Mouse (Mus musculus) ES-Bruce4 (cell line): ENCODE measurements at regions not wholly inside any gene's neighbourhood (a gene's known extent, or its start where the extent isn't known, plus 50 kb on each side); places are given as distances from the start of the nearest gene placed in this dataset.

Experiments used
- H3K27ac ChIP-seq: 2 replicates; pipeline ENCODE4 v1.5.1; 2012; ENCODE audit warnings: low read length, inconsistent platforms; ENCODE audit not compliant: insufficient read depth
- H3K27me3 ChIP-seq: 2 replicates; pipeline ENCODE4 v1.6.1; 2012; ENCODE audit warnings: mild to moderate bottlenecking, low read length, inconsistent platforms; ENCODE audit not compliant: control insufficient read depth, poor library complexity, insufficient read depth, severe bottlenecking
- H3K36me3 ChIP-seq: 2 replicates; pipeline ENCODE4 v1.6.1; 2012; ENCODE audit warnings: inconsistent platforms, mild to moderate bottlenecking, low read length, moderate library complexity; ENCODE audit not compliant: control insufficient read depth, poor library complexity, insufficient read depth, severe bottlenecking
- H3K4me1 ChIP-seq: one replicate; pipeline ENCODE4 v1.8.1; 2011; ENCODE audit warnings: low read length; ENCODE audit not compliant: control insufficient read depth, insufficient read depth
- H3K4me3 ChIP-seq: 2 replicates; pipeline ENCODE4 v1.5.1; 2011; ENCODE audit warnings: low read depth, mild to moderate bottlenecking, low read length
- H3K9ac ChIP-seq: 2 replicates; pipeline ENCODE4 v1.6.1; 2012; ENCODE audit warnings: low read depth, mild to moderate bottlenecking, inconsistent platforms; ENCODE audit not compliant: poor library complexity, severe bottlenecking
- H3K9me3 ChIP-seq: replicated peaks from 2 replicates; pipeline ENCODE4 v1.6.1; 2012; ENCODE audit warnings: mild to moderate bottlenecking, low read length, inconsistent platforms; ENCODE audit not compliant: control insufficient read depth, poor library complexity, insufficient read depth, severe bottlenecking
- CTCF ChIP-seq: IDR thresholded peaks from one replicate; pipeline ENCODE4 v1.8.1; 2011; ENCODE audit warnings: low read depth, low read length
- EP300 ChIP-seq: IDR thresholded peaks from 2 replicates; pipeline ENCODE4 v1.6.1; 2011; ENCODE audit warnings: low read depth, low read length; ENCODE audit not compliant: insufficient read depth
- POLR2A ChIP-seq: IDR thresholded peaks from one replicate; pipeline ENCODE4 v1.8.1; 2011; ENCODE audit warnings: low read length; ENCODE audit not compliant: insufficient read depth

GRCm38 (mm10) chr1:137827379-137827778, 348.1 kb downstream of the Ptprc start:
- Histone ChIP-seq H3K9ac (no peak overlapping the region), H3K4me3 (no peak overlapping the region), H3K27ac (no peak overlapping the region), H3K9me3 (no peaks in the 10 kb centered on the region), H3K4me1 (no peaks in the 10 kb centered on the region), H3K36me3 (no peaks in the 10 kb centered on the region), H3K27me3 (no peaks in the 10 kb centered on the region)
- TF ChIP-seq POLR2A, result no peak

- Histone ChIP-seq H3K36me3 (no peaks in the 10 kb centered on the region), H3K4me3 (no peak overlapping the region), H3K27me3 (no peaks in the 10 kb centered on the region; the same call in 1 of the 2 replicates), H3K27ac (no peak overlapping the region), H3K4me1 (no peaks in the 10 kb centered on the region), H3K9me3 (no peaks in the 10 kb centered on the region), H3K9ac (no peak overlapping the region)
- TF ChIP-seq POLR2A, result no peak
- TF ChIP-seq CTCF, result no peak
- TF ChIP-seq EP300, result no peak
Measured at GRCm38 (mm10) chr1:137815401-137815888, 360.1 kb downstream of the Ptprc start.

GRCm38 (mm10) chr1:137814556-137814955, 361.0 kb downstream of the Ptprc start:
- no peak overlapping the region for H3K9ac ChIP-seq
- H3K27me3 ChIP-seq, result no peaks in the 10 kb centered on the region; the same call in 1 of the 2 replicates
- H3K4me1 ChIP-seq, result no peaks in the 10 kb centered on the region
- no peaks in the 10 kb centered on the region for H3K36me3 ChIP-seq
- H3K27ac ChIP-seq, result no peak overlapping the region
- no peak for TF ChIP-seq CTCF
- no peak for TF ChIP-seq POLR2A
- no peak for TF ChIP-seq EP300
- H3K4me3 ChIP-seq, result no peak overlapping the region
- no peaks in the 10 kb centered on the region for H3K9me3 ChIP-seq

- no peaks in the 10 kb centered on the region for H3K36me3 ChIP-seq
- no peaks in the 10 kb centered on the region for H3K4me1 ChIP-seq
- H3K4me3 ChIP-seq, result no peak overlapping the region
- no peak overlapping the region for H3K27ac ChIP-seq
- no peak overlapping the region for H3K9ac ChIP-seq
- no peaks in the 10 kb centered on the region; the same call in 1 of the 2 replicates for H3K27me3 ChIP-seq
- H3K9me3 ChIP-seq, result no peaks in the 10 kb centered on the region
- TF ChIP-seq CTCF (no peak), EP300 (no peak), POLR2A (no peak)
Measured at GRCm38 (mm10) chr1:137813716-137814115, 361.8 kb downstream of the Ptprc start.

GRCm38 (mm10) chr1:137811981-137812380, 363.5 kb downstream of the Ptprc start:
- Histone ChIP-seq H3K9me3 (no peaks in the 10 kb centered on the region), H3K27ac (no peak overlapping the region), H3K27me3 (no peaks in the 10 kb centered on the region; the same call in 1 of the 2 replicates), H3K4me3 (no peak overlapping the region), H3K36me3 (no peaks in the 10 kb centered on the region), H3K4me1 (no peaks in the 10 kb centered on the region), H3K9ac (no peak overlapping the region)
- no peak for TF ChIP-seq EP300
- TF ChIP-seq POLR2A, result no peak
- no peak for TF ChIP-seq CTCF

GRCm38 (mm10) chr1:137806742-137807141, 368.8 kb downstream of the Ptprc start:
- Histone ChIP-seq H3K4me3 (no peak overlapping the region), H3K4me1 (no peaks in the 10 kb centered on the region), H3K27ac (no peak overlapping the region), H3K9me3 (no peaks in the 10 kb centered on the region), H3K27me3 (no peaks in the 10 kb centered on the region), H3K9ac (no peak overlapping the region), H3K36me3 (no peaks in the 10 kb centered on the region)
- no peak for TF ChIP-seq CTCF
- no peak for TF ChIP-seq EP300
